In genomic region chr12:73018838-73019237, GRCm38 (mm10) we compare ENCODE assay signal across 26 mouse cellular contexts. TPM values are rescaled to one million over a fixed set of nuclear protein-coding genes. Genes with fewer than 3 reads are reported as not detected.
"Had no signal": no experiment of that assay in that cellular context is flagged by ENCODE, and none has a peak within 500 bp of the region (broad histone marks: within the 10 kb centered on the region; RNA-seq: fewer than 3 reads in every experiment).

No protein-coding gene starts in this region.

- H3K4me1 ChIP-seq: heart, embryonic 10.5 days; heart, embryonic 12.5 days; hindbrain, embryonic 13.5 days; limb, embryonic 12.5 days; liver, embryonic 13.5 days; liver, embryonic 15.5 days had no signal

- H3K27ac ChIP-seq: heart, embryonic 10.5 days; hindbrain, embryonic 13.5 days; layer of hippocampus, adult 2 months; left cerebral cortex, adult 2 months; limb, embryonic 10.5 days; limb, embryonic 12.5 days; liver, embryonic 13.5 days; liver, embryonic 15.5 days had no signal

- H3K9ac ChIP-seq: heart, embryonic 12.5 days; hindbrain, embryonic 13.5 days; limb, embryonic 12.5 days; liver, embryonic 13.5 days; liver, embryonic 15.5 days; liver, postnatal 0 days had no signal

- H3K27me3 ChIP-seq: liver, embryonic 13.5 days; liver, embryonic 15.5 days had no signal

- H3K4me2 ChIP-seq: heart, embryonic 12.5 days; hindbrain, embryonic 13.5 days; limb, embryonic 12.5 days; liver, embryonic 11.5 days; liver, embryonic 13.5 days; liver, embryonic 15.5 days had no signal

- DNase-seq: gastrocnemius, postnatal 10 days; gastrocnemius, postnatal 25 days; heart, adult 18-20 months; heart, postnatal 14 days; heart, postnatal 36 days; kidney, adult 11 months; kidney, adult 2 months; kidney, postnatal 10 days; kidney, postnatal 25 days; kidney, postnatal 4 days; liver; liver, embryonic 13.5 days; liver, postnatal 0 days had no signal

- H3K4me3 ChIP-seq: heart, embryonic 10.5 days; heart, embryonic 12.5 days; hindbrain, embryonic 13.5 days; layer of hippocampus, adult 2 months; left cerebral cortex, adult 2 months; limb, embryonic 10.5 days; limb, embryonic 12.5 days; liver, embryonic 13.5 days; liver, embryonic 15.5 days had no signal

- H3K9me3 ChIP-seq: heart, embryonic 10.5 days; heart, embryonic 12.5 days; hindbrain, embryonic 13.5 days; limb, embryonic 10.5 days; limb, embryonic 12.5 days; liver, embryonic 13.5 days; liver, embryonic 15.5 days had no signal

- H3K36me3 ChIP-seq: heart, embryonic 10.5 days; heart, embryonic 12.5 days; hindbrain, embryonic 13.5 days; limb, embryonic 10.5 days; limb, embryonic 12.5 days; liver, embryonic 13.5 days; liver, embryonic 15.5 days had no signal

RNA-seq across cellular contexts. Expression of gene Six1, which starts 34.8 kb away (rescaled TPM):
- total RNA-seq: hematopoietic stem cell, adult 5-6 weeks; layer of hippocampus, postnatal 25 days had no signal
- polyA plus RNA-seq: intestine, embryonic 14.5 days; intestine, embryonic 16.5 days had no signal
